Mouse (Mus musculus) ES-E14 (cell line): ENCODE measurements at regions not wholly inside any gene's neighbourhood (a gene's known extent, or its start where the extent isn't known, plus 50 kb on each side); places are given as distances from the start of the nearest gene placed in this dataset.

Source experiments
- DNase-seq: peaks from one replicate; pipeline ENCODE4 v3.0.0-alpha.2; 2013; ENCODE audit warnings: low read depth, low spot score
- H3K27ac ChIP-seq: 2 replicates; pipeline ENCODE4 v1.5.1; 2012; ENCODE audit warnings: low read depth, mild to moderate bottlenecking, low read length, moderate library complexity, mixed read lengths; ENCODE audit not compliant: poor library complexity, insufficient read depth, severe bottlenecking
- H3K36me3 ChIP-seq: 2 replicates; pipeline ENCODE4 v1.6.1; 2012; ENCODE audit warnings: mild to moderate bottlenecking, low read length, moderate library complexity, mixed read lengths; ENCODE audit not compliant: control insufficient read depth, poor library complexity, insufficient read depth, severe bottlenecking
- H3K4me1 ChIP-seq, 2 experiments: fragments of 150-350 bp in 1 of 2; sonication (generic) in 1 of 2; 2 replicates each; pipeline ENCODE4 v1.6.1; 2012; ENCODE audit warnings: low read length in 2 of 2, mild to moderate bottlenecking in 1 of 2, mixed read lengths in 1 of 2; ENCODE audit not compliant: control insufficient read depth in 2 of 2, insufficient read depth in 2 of 2, poor library complexity in 1 of 2
- H3K4me3 ChIP-seq, 2 experiments: fragments of 150-350 bp in 1 of 2; sonication (generic) in 1 of 2; 2 replicates each; pipeline ENCODE4 v1.5.1; 2012; ENCODE audit warnings: low read length in 2 of 2, low read depth in 1 of 2, mild to moderate bottlenecking in 1 of 2, mixed read lengths in 1 of 2; ENCODE audit not compliant: insufficient read depth in 1 of 2, poor library complexity in 1 of 2, severe bottlenecking in 1 of 2
- H3K9ac ChIP-seq: 2 replicates; pipeline ENCODE4 v1.6.1; 2012; ENCODE audit warnings: low read depth, mild to moderate bottlenecking, low read length, mixed read lengths; ENCODE audit not compliant: poor library complexity, insufficient read depth, severe bottlenecking
- H3K9me3 ChIP-seq: fragments of 150-350 bp; sonication (generic); 2 replicates; pipeline ENCODE4 v1.6.1; 2012; ENCODE audit warnings: low read depth, mild to moderate bottlenecking, low read length; ENCODE audit not compliant: control insufficient read depth, insufficient read depth
- CHD2 ChIP-seq: IDR thresholded peaks from 2 replicates; pipeline ENCODE4 v1.6.1; 2014; ENCODE audit warnings: mild to moderate bottlenecking, low read depth, low read length, inconsistent platforms
- HCFC1 ChIP-seq: IDR thresholded peaks from 2 replicates; pipeline ENCODE4 v1.6.1; 2012; ENCODE audit warnings: low read length, inconsistent platforms, borderline replicate concordance; ENCODE audit not compliant: insufficient read depth
- MAFK ChIP-seq: IDR thresholded peaks from 2 replicates; pipeline ENCODE4 v1.6.1; 2014; ENCODE audit warnings: mild to moderate bottlenecking, low read depth, low read length, inconsistent platforms; ENCODE audit not compliant: insufficient read depth
- ZC3H11A ChIP-seq: IDR thresholded peaks from 2 replicates; pipeline ENCODE4 v1.6.1; 2012; ENCODE audit warnings: low read depth, mild to moderate bottlenecking, inconsistent platforms, low read length, borderline replicate concordance
- ZNF384 ChIP-seq: IDR thresholded peaks from 2 replicates; pipeline ENCODE4 v1.6.1; 2012; ENCODE audit warnings: low read depth, low read length, inconsistent platforms
- in situ Hi-C, 2 experiments: fragments of 600-800 bp; cut with MboI; formaldehyde crosslinking; loops; one replicate each; pipeline ENCODE4 v1.15.1; 2025; ENCODE audit warnings: low sequenced_read_pairs in 2 of 2, inconsistent platforms in 1 of 2; ENCODE audit not compliant: unreplicated experiment in 2 of 2

- no peak for TF ChIP-seq ZNF384
- no peak for TF ChIP-seq HCFC1
- TF ChIP-seq CHD2: no peak
- no peak for TF ChIP-seq ZC3H11A
- TF ChIP-seq MAFK: no peak
- H3K27ac ChIP-seq: no peak overlapping the region
- in situ Hi-C loops: no loop called here
- no peaks in the 10 kb centered on the region for H3K36me3 ChIP-seq
- no peak overlapping the region for H3K9ac ChIP-seq
- H3K9me3 ChIP-seq: no peaks in the 10 kb centered on the region
- H3K4me3 ChIP-seq: no peak overlapping the region
- H3K4me1 ChIP-seq: no peaks in the 10 kb centered on the region
- DNase-seq: no peak
Measured at GRCm38 (mm10) chr13:37148627-37149026, 98.6 kb upstream of the F13a1 start.

- TF ChIP-seq ZNF384 (no peak), ZC3H11A (no peak), HCFC1 (no peak), CHD2 (no peak), MAFK (no peak)
- H3K4me3 ChIP-seq: no peak overlapping the region
- no peaks in the 10 kb centered on the region for H3K9me3 ChIP-seq
- no peaks in the 10 kb centered on the region for H3K4me1 ChIP-seq
- in situ Hi-C loops: no loop called here
- DNase-seq: no peak
- no peaks in the 10 kb centered on the region for H3K36me3 ChIP-seq
- no peak overlapping the region for H3K9ac ChIP-seq
- no peak overlapping the region for H3K27ac ChIP-seq
Measured at GRCm38 (mm10) chr13:37147790-37148189, 97.7 kb upstream of the F13a1 start.

DNA sequence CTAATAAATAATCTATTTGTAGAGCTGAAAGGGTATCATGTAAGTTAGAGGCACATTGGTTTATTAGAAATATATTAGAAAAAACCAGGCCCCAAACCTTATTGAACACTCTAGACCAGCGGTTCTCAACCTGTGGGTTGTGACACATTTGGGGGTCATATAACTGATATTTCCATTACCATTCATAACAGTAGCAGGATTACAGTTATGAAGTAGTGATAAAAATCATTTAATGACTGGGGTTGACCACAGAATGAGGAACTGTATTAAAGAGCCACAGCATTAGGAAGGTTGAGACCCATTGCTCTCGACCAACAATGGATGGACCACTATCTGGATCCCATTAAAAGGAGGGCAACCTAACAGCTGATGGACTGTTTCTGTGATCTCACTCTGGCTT is 92.8 kb upstream of the F13a1 start:
- in situ Hi-C loops: no loop called here
- Histone ChIP-seq H3K36me3 (no peaks in the 10 kb centered on the region), H3K4me1 (no peaks in the 10 kb centered on the region), H3K27ac (no peak overlapping the region), H3K9me3 (no peaks in the 10 kb centered on the region), H3K9ac (no peak overlapping the region), H3K4me3 (no peak overlapping the region)
- DNase-seq: no peak
- TF ChIP-seq ZNF384 (no peak), MAFK (no peak), HCFC1 (no peak), ZC3H11A (no peak), CHD2 (no peak)

DNA sequence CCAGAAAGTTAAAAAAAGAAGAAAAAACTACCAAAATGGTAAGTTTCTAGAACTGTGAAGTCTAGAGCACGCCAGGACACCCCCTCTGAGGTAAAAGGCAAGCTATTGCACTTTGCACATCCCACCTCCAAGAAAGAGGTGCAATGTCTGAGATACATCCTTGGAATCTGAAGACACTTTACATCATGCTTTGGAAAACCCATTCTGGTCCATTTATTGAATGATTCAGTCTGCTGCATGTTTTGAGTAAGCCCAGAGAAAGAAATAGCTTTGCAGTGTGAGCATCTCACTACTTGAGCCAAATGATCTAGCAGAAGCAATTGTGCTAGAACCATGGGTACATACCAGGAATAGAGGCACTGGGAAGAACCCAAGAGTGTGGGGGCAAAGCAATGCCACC is 85.1 kb upstream of the F13a1 start:
- H3K4me1 ChIP-seq: no peaks in the 10 kb centered on the region
- in situ Hi-C loops: no loop called here
- H3K36me3 ChIP-seq: no peaks in the 10 kb centered on the region
- H3K27ac ChIP-seq: no peak overlapping the region
- H3K9me3 ChIP-seq: no peaks in the 10 kb centered on the region
- DNase-seq: no peak
- no peak overlapping the region for H3K9ac ChIP-seq
- no peak for TF ChIP-seq MAFK
- TF ChIP-seq CHD2: no peak
- no peak for TF ChIP-seq ZC3H11A
- TF ChIP-seq ZNF384: no peak
- no peak for TF ChIP-seq HCFC1
- H3K4me3 ChIP-seq: no peak overlapping the region

DNA sequence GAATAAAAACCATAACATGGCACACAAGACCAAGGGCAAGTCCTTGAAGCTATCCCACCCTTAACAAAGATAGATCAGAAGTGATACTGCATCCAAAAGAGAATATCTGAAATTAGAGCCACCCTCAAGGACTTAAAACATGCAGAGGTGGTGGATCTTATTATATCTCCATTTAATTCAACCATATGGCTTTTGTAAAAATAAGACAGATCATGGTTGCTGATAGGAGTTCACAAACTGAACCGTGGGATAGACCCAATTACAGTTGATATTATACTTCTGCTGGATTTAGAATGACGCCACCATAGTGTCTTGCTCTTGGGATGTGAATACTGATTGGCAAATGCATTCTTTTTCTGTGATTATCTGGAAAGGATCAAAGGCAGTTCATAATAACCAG is 84.5 kb upstream of the F13a1 start:
- H3K9me3 ChIP-seq: no peaks in the 10 kb centered on the region
- DNase-seq: no peak
- no peaks in the 10 kb centered on the region for H3K36me3 ChIP-seq
- TF ChIP-seq CHD2: no peak
- TF ChIP-seq HCFC1: no peak
- no peak for TF ChIP-seq MAFK
- TF ChIP-seq ZNF384: no peak
- no peak for TF ChIP-seq ZC3H11A
- in situ Hi-C loops: no loop called here
- no peak overlapping the region for H3K4me3 ChIP-seq
- H3K9ac ChIP-seq: no peak overlapping the region
- H3K4me1 ChIP-seq: no peaks in the 10 kb centered on the region
- H3K27ac ChIP-seq: no peak overlapping the region
